In the genomic region with DNA sequence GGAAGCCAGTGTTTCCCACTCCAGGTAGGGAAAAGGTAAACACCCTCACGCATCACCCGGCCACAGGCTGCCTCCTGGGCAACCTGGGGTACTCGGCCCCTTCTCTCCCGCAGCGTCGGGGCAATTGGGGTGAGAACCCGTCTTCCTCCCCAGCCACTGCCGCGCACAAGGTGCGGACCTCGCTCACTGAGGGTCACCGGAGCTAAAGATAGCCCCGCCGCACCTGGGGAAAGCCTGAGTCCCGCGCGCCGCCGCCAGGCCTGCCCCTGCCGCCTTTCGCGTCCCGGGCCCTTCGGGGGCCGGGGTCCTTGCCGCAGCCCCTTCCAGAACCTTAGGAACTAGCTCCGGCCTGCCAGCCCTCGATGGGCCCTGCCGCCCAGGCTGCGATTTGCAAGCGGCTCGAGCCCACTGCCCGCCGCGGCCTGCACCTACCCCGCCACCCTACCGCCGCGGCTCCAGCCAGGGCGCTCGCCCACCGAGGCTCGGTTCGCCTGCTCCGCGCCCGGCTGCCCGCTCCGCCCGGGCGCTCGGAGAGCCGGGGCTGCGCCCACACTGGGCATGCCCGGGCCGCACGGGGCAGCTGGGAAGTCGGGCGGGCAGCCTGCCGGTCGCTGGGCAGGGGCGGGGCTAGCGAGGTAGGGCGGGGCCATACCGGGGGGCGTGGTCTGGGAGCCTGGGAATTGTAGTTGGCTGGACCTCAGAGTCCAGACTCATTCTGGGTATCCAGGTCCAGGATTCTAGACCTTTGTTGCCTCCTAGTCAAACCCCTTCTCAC, we compare ENCODE assay signal across 8 mouse cellular contexts. TPM values are rescaled to one million over a fixed set of nuclear protein-coding genes. Genes with fewer than 3 reads are reported as not detected.
DNase-seq lines count a peak whose midpoint lies in the region; ATAC-seq and TF ChIP-seq lines count a peak whose summit lies in the region.

A gene (minus strand): TSS at position 613 of the 775 bp plus-strand sequence.

- TF ChIP-seq EP300 in liver, postnatal 0 days (IDR thresholded peaks at IDR 0.05; ENCODE audit: low read depth) = no peak

- H3K4me1 ChIP-seq in forebrain, embryonic 15.5 days = peaks cover 28% of the 10 kb centered on the region
- peaks cover 6% of the 10 kb centered on the region; the same call in 1 of the 2 replicates for H3K4me1 ChIP-seq in liver, postnatal 0 days (ENCODE audit: insufficient read depth)
- H3K4me1 ChIP-seq in neural tube, embryonic 13.5 days (replicated peaks) = peaks cover 32% of the 10 kb centered on the region

- H3K27ac ChIP-seq in forebrain, embryonic 15.5 days (replicated peaks) = peak within 1 kb of the TSS; percentile 63
- peak within 1 kb of the TSS; percentile 85 for H3K27ac ChIP-seq in liver, postnatal 0 days (ENCODE audit: low read depth)
- peak within 1 kb of the TSS; percentile 73 for H3K27ac ChIP-seq in neural tube, embryonic 13.5 days (replicated peaks)

- DNase-seq in ES-CJ7 (ENCODE audit: low read depth, low spot score) = peak; percentile 72
- DNase-seq in cerebellum, adult 11-12 months = peak; percentile 94
- DNase-seq in heart, postnatal 14 days = peak; percentile 95 to 97
- peak; percentile 91 for DNase-seq in layer of hippocampus, adult 11-12 months (ENCODE audit: low spot score)
- DNase-seq in liver, postnatal 0 days = peak; percentile 95
- peak; percentile 50 for DNase-seq in telencephalon, adult 2 months (ENCODE audit: low read depth, low spot score)

- peak within 1 kb of the TSS; percentile 75 for H3K4me2 ChIP-seq in forebrain, embryonic 15.5 days (replicated peaks)
- H3K4me2 ChIP-seq in liver, postnatal 0 days (ENCODE audit: low read depth, low read length) = peak within 1 kb of the TSS; percentile 72
- peak within 1 kb of the TSS; percentile 86 for H3K4me2 ChIP-seq in neural tube, embryonic 13.5 days

- TF ChIP-seq CTCF in liver, postnatal 0 days (IDR thresholded peaks at IDR 0.05; ENCODE audit: low read depth) = no peak

- H3K4me3 ChIP-seq in forebrain, embryonic 15.5 days = peak within 1 kb of the TSS; percentile 87
- H3K4me3 ChIP-seq in liver, postnatal 0 days (ENCODE audit: low read depth, low read length) = peak within 1 kb of the TSS; percentile 90
- H3K4me3 ChIP-seq in neural tube, embryonic 13.5 days = peak within 1 kb of the TSS; percentile 92

- H3K9ac ChIP-seq in forebrain, embryonic 15.5 days (replicated peaks) = peak within 1 kb of the TSS; percentile 86
- peak within 1 kb of the TSS; percentile 94 for H3K9ac ChIP-seq in liver, postnatal 0 days (replicated peaks)
- peak within 1 kb of the TSS; percentile 93 for H3K9ac ChIP-seq in neural tube, embryonic 13.5 days

- no peaks in the 10 kb centered on the region for H3K27me3 ChIP-seq in forebrain, embryonic 15.5 days
- no peaks in the 10 kb centered on the region for H3K27me3 ChIP-seq in liver, postnatal 0 days (ENCODE audit: insufficient read depth, low read length)
- H3K27me3 ChIP-seq in neural tube, embryonic 13.5 days = no peaks in the 10 kb centered on the region

- no peaks in the 10 kb centered on the region for H3K36me3 ChIP-seq in forebrain, embryonic 15.5 days
- H3K36me3 ChIP-seq in liver, postnatal 0 days (replicated peaks; ENCODE audit: insufficient read depth, low read length) = peaks cover 6% of the 10 kb centered on the region; the same call in 1 of the 2 replicates
- peaks cover 9% of the 10 kb centered on the region for H3K36me3 ChIP-seq in neural tube, embryonic 13.5 days

- ATAC-seq in forebrain, embryonic 15.5 days (replicated peaks) = peak; percentile 98
- peak; percentile 98 for ATAC-seq in liver, postnatal 0 days
- ATAC-seq in neural tube, embryonic 13.5 days (ENCODE audit: low read depth) = peak; percentile 99

- H3K9me3 ChIP-seq in forebrain, embryonic 15.5 days = no peaks in the 10 kb centered on the region
- no peaks in the 10 kb centered on the region for H3K9me3 ChIP-seq in liver, postnatal 0 days (ENCODE audit: low read length)
- H3K9me3 ChIP-seq in neural tube, embryonic 13.5 days = no peaks in the 10 kb centered on the region

- WGBS in forebrain, embryonic 15.5 days = under 1% methylated on average over 61 of the region's 66 CpGs
- under 1% methylated on average over 57 of the region's 66 CpGs for WGBS in liver, postnatal 0 days (ENCODE audit: insufficient replicate concordance)
- WGBS in neural tube, embryonic 13.5 days = under 1% methylated on average over 64 of the region's 66 CpGs

- intact Hi-C loops in heart, postnatal 14 days (cut with DNase I) = loop anchor here (5.0 kb wide), 1 partner anchor 80 kb away; no protein-coding TSS in a partner anchor

RNA-seq across cellular contexts. Expression of the gene that starts here (rescaled TPM):
- polyA plus RNA-seq in forebrain, embryonic 15.5 days (2015; fragmentation: Nextera tagmentation; extraction: Ambion mirVana) = 117 and 126 TPM in 2 replicates
- total RNA-seq in heart, postnatal 14 days (2021) = 10 to 100 TPM; 96.3 to 96.4 TPM
- polyA plus RNA-seq in liver, postnatal 0 days (2015; fragmentation: Nextera tagmentation; extraction: Ambion mirVana) = 61.6 and 62.5 TPM in 2 replicates
- polyA plus RNA-seq in neural tube, embryonic 13.5 days (2015; fragmentation: Nextera tagmentation; extraction: Ambion mirVana) = 126 and 127 TPM in 2 replicates

Comparison
In these comparisons a context has a peak if more than half of its experiments do, and no peak if none do; other contexts are left out.
1. Peak in every context shown above with its lines: DNase-seq, ATAC-seq, H3K4me3 ChIP-seq and H3K27ac ChIP-seq.